Mouse (Mus musculus): Measurements from ENCODE around the gene Prdm16. TPM values are rescaled to one million over a fixed set of nuclear protein-coding genes. Genes with fewer than 3 reads are reported as not detected.

Prdm16 gene
- total RNA-seq, 2 experiments from 2014 or later: 25.5 to 26.8 TPM

DNA sequence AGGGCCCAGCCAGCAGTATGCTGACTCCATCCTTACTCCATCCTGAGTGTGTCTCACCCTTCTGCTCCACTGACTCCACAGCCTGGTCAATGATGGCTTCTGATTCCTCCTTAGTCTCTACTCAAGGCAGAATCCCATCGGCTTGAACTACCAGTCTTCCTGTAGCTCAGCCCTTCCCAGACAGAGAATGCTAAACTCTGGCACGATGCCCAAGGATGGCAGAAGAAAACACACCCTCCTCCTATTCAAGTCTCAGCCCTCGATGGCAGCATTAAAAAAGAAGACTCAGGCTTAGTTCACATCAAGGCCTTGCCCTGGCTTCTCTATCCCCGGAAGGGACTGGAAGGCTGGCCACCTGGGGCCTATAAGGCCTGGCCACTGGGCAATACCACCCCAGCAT lies 216.9 kb downstream of the Prdm16 start:
- DNase-seq: no peak

DNA sequence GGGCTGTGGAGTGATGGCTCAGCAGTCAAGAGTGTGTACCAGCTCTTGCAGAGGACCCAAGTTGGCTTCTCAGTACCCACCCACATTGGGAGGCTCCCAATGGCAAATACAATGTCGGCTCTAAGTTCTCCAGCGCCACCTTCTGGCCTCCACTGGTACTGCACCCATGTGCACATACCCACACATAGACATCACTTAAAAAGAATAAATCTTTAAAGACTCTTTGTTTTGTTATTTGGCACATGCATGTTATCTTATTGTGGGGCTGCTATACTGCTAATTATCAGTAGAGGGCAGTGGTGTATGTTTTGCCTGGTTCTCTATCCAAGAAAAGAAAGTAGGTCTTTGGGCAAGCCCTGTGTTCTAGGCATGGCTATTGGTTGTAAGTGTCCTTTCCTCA lies 217.7 kb downstream of the Prdm16 start:
- DNase-seq: peak; percentile 35

DNA sequence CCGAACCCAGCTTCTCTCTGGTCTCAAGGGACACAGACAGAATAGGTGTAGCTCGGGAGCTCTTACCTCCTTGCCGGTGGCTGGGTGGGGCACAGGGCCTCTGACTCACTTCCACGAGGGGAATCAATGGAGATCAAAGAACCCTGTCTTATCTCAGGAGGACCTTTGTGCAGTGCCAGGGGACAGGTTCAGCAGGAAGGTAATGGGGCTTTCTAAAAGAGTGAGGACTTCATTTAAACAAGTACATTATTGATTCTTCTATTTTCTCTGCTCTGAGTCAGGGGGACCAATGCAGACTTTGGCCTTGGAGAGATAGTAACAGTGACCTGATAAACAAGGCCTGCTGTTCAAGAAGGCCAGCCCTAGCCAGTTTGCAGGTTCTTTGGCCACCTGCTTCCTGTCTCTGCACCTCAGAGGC lies 218.3 kb downstream of the Prdm16 start:
- DNase-seq: no peak

DNA sequence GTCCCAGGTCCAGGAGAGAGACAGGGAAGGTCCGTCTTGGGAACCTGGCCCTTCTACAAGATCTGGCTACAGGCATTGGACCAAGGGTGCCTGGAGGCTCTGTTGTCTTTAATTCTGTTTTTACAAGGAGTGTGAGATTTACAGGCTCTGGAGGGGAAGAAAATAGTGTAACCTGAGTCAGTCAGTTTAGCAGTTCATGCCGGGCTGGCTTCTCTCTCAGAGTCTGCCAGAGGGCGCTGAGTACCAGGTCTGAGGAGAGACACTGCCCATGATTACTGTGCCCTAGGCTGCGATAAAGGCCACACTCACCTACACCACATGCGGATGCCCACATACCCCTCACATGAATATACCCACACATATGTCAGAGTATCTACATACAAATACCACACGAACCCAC lies 219.9 kb downstream of the Prdm16 start:
- no peak for DNase-seq

DNA sequence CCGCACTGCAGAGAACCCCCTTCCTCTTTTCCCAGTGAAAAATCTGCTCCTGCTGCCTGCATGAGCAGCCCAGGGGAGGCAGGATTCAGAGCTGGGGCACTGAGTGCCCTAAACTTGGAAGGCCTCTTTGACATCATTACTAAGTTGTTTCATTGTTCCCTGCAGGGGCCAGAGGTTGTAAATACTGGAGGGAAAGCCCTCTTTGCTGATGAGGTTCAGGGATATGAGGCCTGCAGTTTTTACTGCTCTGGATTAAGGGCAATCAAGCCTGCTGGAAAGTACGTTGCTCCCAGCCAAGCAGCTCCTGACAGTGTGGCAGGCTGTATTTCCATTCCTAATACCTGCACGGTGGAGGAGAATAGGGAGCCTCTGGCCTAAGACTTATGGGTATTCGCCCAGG lies 221.8 kb downstream of the Prdm16 start:
- DNase-seq: no peak

DNA sequence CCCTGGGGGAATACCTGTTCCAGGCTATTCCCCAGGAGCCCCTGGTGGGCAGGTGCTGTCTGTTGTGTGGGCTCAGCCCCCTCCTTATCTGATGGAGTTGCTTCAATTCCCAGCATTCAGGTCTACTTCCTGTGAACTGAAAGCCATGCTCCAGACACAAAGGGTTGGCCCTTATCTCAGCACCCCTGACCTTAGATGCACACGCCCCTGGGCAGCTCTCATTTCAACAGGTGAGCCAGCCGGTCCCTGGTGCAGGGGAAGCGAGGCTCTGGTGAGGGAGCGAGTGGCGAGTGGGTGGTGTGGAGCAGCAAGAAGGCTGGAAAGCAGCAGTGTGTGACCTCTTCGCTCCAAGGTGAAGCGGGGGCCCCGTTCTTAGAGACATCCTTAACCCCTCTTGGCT lies 226.1 kb downstream of the Prdm16 start:
- no peak for DNase-seq

DNA sequence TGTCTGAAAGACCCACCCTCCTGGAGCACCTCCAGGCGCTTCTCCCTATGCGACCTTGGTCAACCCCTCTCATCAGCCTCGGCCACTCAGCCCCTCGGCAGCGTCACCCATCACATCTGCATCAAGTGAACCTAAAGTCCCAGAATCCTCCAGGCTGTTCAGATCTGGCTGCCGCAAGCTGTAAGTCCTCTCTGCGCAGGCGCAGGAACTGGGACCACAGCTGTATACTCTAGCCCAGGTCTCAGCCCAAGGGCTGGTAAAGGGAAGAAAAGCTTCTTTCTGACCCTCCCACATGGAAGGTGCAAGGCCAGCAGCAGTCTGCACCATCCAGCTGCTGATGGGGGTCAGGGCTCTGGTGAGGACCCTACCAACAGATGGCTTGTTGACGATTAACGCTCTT lies 226.8 kb downstream of the Prdm16 start:
- no peak for DNase-seq

DNA sequence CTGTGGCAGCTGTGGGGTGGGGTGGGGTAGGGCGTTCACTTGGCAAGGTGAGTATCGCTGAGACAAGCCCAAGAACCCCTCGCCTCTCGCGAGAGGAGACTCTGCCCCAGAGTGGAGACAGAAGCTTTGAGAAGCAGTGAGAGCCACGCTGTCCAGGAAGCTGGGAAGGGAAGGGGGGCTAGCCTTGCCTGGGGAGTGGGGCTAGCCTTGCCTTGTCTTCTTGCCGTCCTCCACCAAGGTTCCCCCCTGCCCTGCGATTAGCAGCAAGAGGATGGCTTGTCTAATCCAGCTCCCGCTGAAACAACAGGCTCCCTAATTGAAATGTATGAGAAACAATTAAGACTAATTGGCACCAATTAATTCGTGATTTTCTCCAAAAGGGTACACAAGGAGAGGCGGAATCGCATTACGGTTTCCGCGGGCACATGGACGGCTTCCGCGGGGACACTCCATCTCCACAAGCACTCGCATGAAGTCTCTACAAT lies 227.4 kb downstream of the Prdm16 start:
- DNase-seq: no peak

DNA sequence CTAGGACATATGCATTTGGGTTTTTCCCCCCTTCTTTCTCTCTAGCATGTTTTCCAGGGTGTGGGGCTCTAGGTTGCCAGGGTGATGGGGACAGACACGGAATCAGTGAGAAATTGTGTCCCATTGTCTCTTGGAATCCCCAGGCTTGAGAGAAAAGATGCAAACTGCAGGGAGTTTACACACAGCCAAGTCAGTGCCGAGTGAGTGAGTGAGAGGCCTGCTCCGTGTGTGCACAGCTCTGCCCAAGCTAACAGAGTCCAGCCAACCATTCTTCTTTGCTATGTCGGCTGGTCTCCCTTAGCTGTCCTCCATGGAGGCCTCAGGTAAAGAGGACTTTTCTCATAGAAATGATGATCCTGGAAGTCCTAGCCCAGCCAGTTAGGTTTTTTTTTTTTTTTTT lies 233.7 kb downstream of the Prdm16 start:
- no peak for DNase-seq

DNA sequence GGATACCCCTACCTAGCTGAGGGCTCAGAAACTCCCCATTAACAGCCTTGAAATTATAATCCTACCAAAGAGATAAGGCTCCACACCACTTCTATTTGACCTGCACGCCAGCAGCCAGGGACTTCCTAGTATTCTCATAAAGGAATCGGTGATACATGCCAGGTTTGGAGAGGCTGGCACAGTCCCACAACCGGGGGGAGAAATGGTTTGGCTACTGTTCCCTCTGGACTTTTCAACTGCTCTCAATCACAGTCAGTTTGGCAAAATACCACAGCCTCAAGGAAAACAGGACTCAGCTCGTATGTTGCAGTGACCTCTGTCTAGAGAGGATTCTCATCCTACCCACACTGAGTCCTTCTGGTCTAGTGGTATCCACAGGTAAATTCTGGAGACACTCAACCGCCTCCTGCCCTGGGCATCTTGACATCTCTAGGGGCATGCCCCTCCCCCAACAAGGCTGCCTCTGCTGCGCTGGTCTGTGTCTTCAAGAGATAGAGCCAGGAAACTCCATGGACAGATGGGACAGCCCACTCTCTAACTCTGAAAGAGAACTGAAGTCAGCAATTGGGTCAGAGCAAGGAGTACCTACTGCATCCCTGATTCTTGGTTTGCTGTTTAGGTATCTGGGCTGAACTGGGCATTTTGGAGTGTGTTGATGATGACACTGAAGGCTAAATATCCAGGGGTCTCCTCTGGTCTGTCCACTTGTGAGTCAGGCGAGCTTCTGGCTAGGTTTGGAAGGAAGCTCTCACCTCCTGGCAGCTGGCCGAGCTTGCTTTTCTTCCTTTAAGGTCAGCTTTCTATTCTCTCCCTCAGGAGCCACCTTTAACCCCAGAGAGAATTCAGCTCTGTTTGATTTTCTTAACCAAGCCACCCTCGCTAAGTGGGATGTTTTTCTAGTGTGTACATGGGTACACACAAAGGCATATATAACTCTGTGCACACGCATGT lies 234.4 kb downstream of the Prdm16 start:
- DNase-seq: peak; percentile 71

DNA sequence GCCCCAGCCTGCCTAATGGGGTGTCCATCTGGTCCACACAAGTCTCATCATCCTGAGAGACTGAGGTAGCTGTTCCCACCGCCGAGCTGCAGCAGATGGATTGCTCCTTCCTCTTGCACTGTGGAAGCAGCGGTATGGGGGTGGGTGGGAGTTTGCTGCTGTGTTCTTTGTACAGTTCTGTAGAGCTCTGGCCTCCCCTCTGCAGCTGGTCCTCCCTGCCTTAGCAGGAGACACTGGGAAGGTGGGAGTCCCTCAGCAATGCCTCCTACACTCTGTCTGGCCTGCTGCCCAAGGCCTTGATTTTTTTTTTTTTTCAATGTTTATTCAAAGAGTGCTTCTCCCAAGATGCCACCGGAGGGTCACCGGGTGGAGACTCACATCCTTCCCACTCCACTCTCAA lies 235.3 kb downstream of the Prdm16 start:
- DNase-seq: peak; percentile 26

DNA sequence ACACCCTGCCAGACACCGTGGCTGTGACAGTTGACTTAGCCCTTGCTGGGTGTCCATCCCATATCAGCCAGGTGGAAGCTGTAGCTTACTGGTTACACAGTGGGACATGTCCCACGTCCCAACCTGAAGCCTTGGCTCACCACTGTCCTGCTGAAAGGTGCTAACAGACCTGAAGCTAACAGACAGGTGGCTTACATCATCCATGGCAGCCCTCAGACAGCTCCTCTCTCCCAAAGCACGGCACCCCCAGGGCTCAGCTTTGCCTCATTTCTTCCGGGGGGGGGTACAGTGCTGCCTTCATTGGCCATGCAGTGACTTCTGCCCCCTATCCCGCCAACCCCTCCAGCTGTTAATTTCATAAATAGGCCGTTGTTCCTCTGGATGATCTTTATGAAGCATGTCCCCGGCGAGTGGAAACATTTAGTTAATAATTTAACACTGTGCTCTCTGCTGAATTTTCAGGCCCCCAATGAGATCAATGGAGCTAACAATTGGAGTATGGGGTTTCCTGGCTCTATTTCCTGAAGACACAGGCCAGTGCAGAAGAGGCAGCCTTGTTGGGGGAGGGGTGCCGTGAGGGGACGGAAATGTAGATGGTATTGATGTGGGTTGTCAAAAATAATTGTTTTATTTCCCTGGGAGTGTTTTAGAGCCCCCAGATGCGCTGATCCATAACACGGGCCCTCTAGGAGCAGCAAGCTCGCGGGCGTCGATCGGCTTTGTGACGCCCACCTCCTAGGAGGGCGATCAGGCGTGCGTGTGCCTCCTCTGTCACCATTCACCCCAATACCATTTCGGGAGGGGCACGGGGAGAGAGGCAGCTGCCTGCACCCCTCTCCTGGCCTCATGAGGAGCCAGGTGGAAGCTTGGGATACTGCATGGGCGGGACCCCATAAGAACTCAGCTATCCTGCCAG lies 236.2 kb downstream of the Prdm16 start:
- DNase-seq: no peak

DNA sequence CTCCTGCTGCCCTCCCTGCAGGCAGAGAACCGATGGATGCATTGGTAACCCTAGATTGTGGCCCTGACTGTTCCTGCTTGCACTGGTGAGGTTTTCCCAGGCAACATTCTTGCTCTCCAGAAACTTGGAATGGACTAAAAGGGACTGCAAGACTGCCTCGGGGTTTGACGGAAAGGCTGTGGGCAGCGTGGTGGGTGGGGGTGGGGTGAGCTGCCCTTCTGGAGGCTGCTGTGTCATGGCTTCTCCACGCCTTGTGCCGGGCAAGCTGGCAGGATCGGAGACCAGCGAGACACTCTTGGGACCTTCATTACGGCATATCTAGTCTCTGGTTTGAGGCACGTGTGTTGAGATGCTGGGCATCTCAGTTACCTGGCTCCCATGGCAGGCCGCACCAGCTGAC lies 237.0 kb downstream of the Prdm16 start:
- no peak for DNase-seq

DNA sequence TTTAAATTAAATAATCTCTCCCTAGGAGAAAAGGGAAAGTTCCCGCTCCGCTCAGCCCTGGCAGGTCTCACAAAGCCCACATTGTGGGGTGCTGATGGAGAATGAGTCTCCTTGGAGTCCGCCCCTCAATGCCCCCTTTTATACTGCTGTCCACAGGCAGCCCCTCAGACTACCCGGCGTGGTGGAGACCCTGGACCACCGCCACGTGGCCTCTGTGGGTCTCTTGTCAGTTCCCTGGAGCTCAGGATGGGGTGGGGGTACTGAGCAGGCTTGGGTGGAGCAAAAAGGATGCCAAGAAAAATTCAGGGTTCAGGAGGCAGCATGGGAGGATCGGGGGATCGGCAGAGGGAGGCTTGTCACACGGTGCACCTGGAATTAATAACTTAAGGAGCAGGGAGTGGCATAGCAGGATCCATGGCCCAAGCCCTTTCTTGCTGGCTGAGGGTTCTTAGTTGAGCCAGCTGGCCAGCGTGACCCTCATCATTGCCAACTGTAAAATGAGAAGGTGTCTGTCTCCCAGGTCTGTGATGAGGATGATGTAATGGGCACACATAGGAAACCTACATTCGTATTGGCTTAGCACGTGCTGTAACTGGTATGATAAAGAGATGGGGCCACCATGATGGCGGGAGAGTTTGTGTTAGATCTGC lies 239.9 kb downstream of the Prdm16 start:
- no peak for DNase-seq

DNA sequence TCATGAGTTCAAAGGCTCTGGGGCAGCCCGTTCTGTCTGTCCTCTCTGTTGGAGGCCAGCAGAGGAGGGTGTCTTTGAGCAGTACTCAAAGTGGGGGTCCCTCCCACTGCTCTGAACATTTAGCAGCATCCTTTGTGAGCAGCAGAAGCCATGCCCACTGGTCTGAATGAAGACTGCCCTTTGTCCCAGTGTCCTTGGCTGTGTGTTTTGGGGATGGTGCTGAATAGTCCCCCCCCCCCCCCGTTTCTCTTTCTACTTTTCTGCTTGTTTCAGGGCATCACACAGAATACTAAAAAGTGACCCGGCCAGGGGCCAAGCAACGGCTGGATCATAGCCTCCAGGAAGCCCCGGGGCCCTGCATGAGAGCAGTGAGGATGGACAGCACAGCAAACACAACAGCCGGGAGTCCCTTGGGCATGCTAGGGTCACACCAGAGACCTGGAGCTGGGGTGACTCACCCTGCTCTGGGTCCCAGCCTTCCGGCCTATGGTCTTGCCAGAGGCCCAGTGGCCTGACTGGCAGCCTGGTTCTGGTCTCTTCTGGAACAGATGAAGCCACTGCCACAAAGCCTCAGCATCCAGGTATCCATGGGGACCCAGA lies 242.4 kb downstream of the Prdm16 start:
- no peak for DNase-seq

DNA sequence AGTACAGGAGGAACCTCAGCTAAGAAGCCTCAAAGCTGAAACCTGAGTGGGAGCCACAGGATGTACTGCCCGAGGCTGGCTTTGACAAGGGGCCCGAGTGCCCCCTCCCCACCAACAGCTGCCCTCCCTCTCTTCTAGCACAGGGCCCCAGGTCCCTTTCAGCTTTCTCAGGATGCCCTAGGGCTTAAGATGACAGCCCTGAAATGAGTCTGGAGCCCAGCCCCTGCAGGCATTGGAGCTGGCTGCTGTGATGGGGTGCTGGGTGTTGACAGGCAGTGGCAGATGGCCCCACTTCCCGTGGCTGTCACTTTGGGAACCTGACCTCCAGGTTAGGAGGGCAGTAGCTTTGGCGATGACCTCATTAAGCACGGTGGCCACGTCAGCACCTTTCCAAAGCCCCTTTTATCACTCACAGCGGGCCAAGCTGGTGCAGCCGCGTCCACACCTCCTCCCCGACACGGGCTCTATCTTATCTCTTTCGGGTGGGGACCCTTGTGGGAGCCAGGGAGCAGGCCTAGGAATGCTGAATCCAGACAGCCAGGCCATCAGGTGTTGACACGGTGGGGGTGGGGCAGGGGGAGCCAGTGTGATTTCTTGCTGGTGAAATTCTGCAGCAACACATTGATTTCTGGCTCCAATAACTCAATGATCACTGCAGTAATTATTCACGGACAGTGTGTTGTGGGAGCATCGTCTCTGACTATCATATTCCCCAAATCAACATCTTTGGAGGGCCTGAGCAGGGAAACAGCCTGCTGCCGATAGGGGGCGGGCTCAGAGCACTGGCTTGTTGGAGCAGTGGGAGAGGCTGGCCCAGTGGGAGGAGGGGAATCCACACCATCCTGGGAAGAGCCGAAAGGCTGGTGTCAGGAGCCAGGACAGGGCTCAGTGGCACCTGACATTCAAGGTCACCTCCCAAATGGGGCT lies 243.2 kb downstream of the Prdm16 start:
- peak; percentile 85 for DNase-seq

DNA sequence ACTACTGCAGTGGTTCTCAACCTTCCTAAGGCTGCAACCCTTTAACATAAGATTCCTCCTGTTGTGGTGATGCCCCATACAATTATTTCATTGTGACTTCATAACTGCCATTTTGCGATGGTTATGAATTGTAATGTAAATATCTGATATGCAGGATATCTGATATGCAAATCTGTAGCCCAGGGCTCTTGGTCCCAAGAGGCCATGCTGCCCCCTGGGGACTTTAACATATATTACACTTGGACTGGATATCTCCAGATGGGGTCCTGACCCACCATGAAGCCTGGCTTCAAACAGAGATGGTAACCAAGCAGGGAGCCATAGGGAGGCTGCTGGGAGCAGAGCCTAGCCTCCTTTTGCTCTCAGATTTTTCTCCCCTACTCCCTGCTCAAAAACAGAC lies 244.0 kb downstream of the Prdm16 start:
- no peak for DNase-seq

DNA sequence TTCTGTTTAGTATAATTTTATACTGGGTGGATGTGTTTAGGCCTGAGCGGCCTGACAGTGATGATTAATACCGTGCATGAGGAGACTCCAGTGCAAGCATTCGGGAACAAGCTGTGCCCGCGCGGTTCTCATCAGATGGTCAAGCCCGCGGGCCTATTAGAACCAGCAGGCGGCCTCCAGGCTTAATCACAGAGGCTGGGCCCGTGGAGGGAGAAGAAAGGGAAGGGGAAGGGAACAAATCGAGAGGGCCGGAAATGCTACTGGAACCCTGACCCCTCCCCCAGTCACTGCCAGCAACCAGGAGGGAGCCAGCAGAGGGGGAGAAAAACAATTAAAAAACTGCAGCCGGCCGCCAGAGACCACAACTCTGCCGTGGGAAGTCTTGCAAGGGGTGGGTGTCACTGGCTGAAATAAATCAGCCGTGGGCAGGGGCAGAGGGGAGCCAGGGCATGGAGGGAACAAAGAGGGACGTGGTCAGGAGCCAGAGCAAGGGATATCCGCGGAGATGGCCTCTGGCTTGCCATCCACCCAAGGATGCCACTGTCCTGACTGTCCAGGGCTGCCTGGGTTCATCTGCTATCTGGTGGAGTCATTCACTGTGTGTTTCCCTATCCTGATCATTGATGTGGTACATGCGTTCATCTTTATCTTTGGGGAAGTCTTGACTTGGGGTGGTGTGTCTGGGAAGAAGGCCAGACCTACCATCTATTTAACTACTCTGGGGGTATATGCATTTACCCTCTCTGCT lies 246.2 kb downstream of the Prdm16 start:
- DNase-seq: peak; percentile 35

DNA sequence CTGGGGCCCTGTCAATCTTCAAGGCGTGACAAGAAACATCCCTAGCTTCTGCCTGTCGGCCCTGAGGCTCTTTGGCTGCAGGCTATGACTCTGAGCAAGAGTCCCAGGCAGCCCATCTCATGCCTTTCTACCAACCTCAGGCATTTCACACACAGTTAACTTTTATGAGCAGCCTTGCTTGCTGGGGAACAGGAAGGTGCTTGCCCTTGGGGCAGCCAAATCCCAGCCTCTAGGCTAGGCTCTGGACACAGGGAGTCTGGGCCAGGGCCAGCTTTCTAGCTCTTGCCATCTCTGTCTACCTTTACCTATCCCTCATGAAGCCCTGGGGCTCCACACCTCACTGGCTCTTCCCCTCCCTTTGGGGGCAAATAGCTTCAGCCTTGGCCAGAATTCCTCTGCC lies 247.0 kb downstream of the Prdm16 start:
- no peak for DNase-seq

DNA sequence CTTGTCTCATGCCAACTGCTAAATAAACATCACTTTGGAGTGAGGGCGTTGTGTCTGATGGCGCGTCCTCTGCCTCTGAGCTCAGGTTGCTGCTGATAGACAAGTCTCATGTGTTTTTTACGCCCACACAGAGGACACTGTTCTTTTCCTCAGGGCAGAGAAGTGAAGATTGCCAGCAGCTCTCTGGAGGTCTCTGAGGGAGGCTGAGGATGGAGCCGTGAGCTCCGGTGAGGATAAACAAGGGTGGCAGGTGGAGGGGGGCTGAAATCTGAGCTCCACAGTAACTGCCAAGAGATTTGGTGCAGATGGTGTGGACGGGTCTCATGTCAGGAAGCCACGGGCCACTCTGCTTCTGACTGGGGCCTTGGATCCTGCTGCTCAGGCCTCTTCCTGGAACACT lies 249.9 kb downstream of the Prdm16 start:
- no peak for DNase-seq

Data from heart, postnatal 4 days (tissue).